Mouse (Mus musculus) heart, embryonic 14.5 days (tissue): ENCODE data around the gene Plcl1. TPM values are rescaled to one million over a fixed set of nuclear protein-coding genes. Genes with fewer than 3 reads are reported as not detected.

Experiments used
- ATAC-seq: fragments of 200-750 bp; cut with Nextera tagmentation; 2 replicates; pipeline ENCODE4 v1.8.0; 2017; ENCODE audit warnings: low read depth, moderate TSS enrichment; ENCODE audit not compliant: insufficient number of reproducible peaks, insufficient read depth, low FRiP score
- H3K27ac ChIP-seq, 2 experiments: fragments of 200-500 bp in 1 of 2; fragments of 300-500 bp in 1 of 2; sonication (generic) in 1 of 2; replicated peaks in 1 of 2; 2 replicates each; pipeline ENCODE4 v1.5.1; 2012 to 2014; ENCODE audit warnings: low read depth in 2 of 2, low read length in 2 of 2, control low read depth in 1 of 2, mild to moderate bottlenecking in 1 of 2, mixed read lengths in 1 of 2; ENCODE audit not compliant: control insufficient read depth in 1 of 2, insufficient read depth in 1 of 2
- H3K27me3 ChIP-seq: fragments of 300-500 bp; sonication (generic); 2 replicates; pipeline ENCODE4 v1.6.1; 2014; ENCODE audit warnings: mild to moderate bottlenecking, low read length, control low read depth; ENCODE audit not compliant: control insufficient read depth, insufficient read depth
- H3K36me3 ChIP-seq: fragments of 300-500 bp; sonication (generic); 2 replicates; pipeline ENCODE4 v1.6.1; 2014; ENCODE audit warnings: mild to moderate bottlenecking, control low read depth, low read length, mixed read lengths; ENCODE audit not compliant: control insufficient read depth, insufficient read depth
- H3K4me1 ChIP-seq, 2 experiments: fragments of 200-500 bp in 1 of 2; fragments of 300-500 bp in 1 of 2; sonication (generic) in 1 of 2; 2 replicates each; pipeline ENCODE4 v1.6.1; 2012 to 2014; ENCODE audit warnings: low read length in 2 of 2, control low read depth in 1 of 2, mixed read lengths in 1 of 2; ENCODE audit not compliant: control insufficient read depth in 2 of 2, insufficient read depth in 2 of 2
- H3K4me2 ChIP-seq: fragments of 300-500 bp; sonication (generic); 2 replicates; pipeline ENCODE4 v1.6.1; 2014; ENCODE audit warnings: mild to moderate bottlenecking, low read length
- H3K4me3 ChIP-seq, 2 experiments: fragments of 200-500 bp in 1 of 2; fragments of 300-500 bp in 1 of 2; sonication (generic) in 1 of 2; 2 replicates each; pipeline ENCODE4 v1.5.1; 2012 to 2014; ENCODE audit warnings: low read length in 2 of 2, mild to moderate bottlenecking in 2 of 2, control low read depth in 1 of 2, low read depth in 1 of 2, moderate library complexity in 1 of 2; ENCODE audit not compliant: control insufficient read depth in 1 of 2, insufficient read depth in 1 of 2
- H3K9ac ChIP-seq: fragments of 300-500 bp; sonication (generic); 2 replicates; pipeline ENCODE4 v1.6.1; 2014; ENCODE audit warnings: mild to moderate bottlenecking, low read length
- H3K9me3 ChIP-seq: fragments of 300-500 bp; sonication (generic); 2 replicates; pipeline ENCODE4 v1.6.1; 2016; ENCODE audit warnings: low read length, control low read depth; ENCODE audit not compliant: control insufficient read depth
- WGBS: fragments of 180-500 bp; shearing (Covaris S2); extraction: QIAGEN DNeasy Blood & Tissue Kit; methylation state at CpG from one replicate; pipeline ENCODE4 v1.1.7; 2014; 5-methylcytosine and 5-hydroxymethylcytosine counted together
- polyA plus RNA-seq: library from polyadenylated mRNA; unstranded; fragments of >200 nt; fragmentation: Nextera tagmentation; extraction: Ambion mirVana; gene quantifications from 2 replicates; pipeline ENCODE4 v1.2.1, GENCODE M21; 2014

Gene Plcl1
- polyA plus RNA-seq, 1 experiment from 2014 or later = 1.2 TPM

DNA sequence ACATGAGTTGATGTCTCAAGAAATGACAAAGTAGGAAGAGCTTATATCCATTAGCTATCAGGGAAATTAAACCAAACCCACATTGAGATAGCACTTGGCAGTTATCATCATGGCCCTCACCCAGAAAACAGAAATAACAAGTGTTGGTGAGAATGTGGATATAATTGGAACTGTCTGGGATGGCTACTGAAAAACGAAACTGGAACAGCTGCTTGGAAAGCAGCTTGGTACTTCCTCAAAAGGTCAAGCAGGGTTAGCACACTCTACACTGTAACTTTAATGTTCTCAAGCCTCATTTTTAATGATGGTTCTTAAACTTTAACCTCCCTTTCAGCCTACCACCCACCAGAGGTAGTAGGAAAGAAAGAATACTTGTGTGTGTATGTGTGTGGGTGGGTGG, 361.0 kb downstream of the Plcl1 start:
- Histone ChIP-seq H3K9me3 (no peaks in the 10 kb centered on the region), H3K36me3 (no peaks in the 10 kb centered on the region), H3K27ac (no peak overlapping the region), H3K4me1 (no peaks in the 10 kb centered on the region), H3K4me2 (no peak overlapping the region), H3K27me3 (no peaks in the 10 kb centered on the region), H3K4me3 (no peak overlapping the region), H3K9ac (no peak overlapping the region)
- WGBS = 38% methylated on average over 1 of the region's 1 CpGs
- no peak for ATAC-seq

DNA sequence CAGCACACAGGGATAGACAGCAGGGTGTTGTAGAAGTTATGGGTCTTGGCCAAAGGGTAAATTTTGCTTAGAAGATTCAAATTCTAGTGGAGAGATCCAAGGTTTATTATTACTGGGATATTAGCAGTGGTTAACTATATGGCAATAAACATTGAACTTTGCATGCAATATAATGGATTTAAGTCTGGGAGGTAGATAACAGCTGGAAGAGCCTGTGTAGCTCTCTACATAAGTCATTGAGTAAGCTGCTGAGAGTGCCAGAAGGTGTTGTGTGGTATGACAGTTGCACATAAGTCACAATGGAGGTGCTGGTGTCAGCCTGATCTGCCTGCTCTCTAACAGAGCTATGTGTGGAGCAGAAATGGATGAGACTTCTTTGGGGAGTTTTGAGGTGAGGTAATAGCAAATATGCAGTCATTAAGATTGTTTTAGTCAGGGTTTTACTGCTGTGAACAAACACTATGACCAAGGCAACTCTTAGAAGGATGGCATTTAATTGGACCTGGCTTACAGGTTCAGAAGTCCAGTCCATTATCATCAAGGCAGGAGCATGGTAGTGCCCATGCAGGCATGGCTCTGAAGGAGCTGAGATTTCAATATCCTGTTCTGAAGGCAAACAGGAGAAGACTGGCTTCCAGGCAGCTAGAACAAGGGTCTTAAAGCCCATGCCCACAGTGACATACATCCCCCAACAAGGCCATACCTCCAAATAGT, 364.5 kb downstream of the Plcl1 start:
- Histone ChIP-seq H3K9ac (no peak overlapping the region), H3K9me3 (no peaks in the 10 kb centered on the region), H3K36me3 (no peaks in the 10 kb centered on the region), H3K27ac (no peak overlapping the region), H3K4me2 (no peak overlapping the region), H3K4me1 (no peaks in the 10 kb centered on the region), H3K4me3 (no peak overlapping the region), H3K27me3 (no peaks in the 10 kb centered on the region)
- ATAC-seq = no peak

DNA sequence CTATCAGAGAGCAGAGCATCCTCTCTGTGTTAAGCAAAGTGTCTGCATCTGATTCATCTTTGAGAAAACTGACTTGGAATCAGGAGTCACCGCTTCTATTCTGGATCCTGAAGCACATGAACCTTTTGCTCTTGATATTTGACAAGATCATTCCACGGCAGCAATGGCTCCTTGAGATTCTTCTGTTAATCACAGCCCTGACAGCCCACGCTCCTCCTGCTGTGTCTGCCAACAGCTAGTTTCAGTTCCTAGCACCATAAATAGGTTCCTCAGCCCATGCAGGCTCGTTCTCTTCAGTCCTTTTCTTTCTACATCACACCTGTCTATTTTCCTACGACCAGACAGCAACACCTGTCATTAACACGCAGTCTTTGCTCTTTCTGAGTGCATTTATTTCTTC, 387.1 kb downstream of the Plcl1 start:
- Histone ChIP-seq H3K4me2 (no peak overlapping the region), H3K27me3 (no peaks in the 10 kb centered on the region), H3K27ac (no peak overlapping the region), H3K4me3 (no peak overlapping the region), H3K36me3 (no peaks in the 10 kb centered on the region), H3K9ac (no peak overlapping the region), H3K4me1 (no peaks in the 10 kb centered on the region), H3K9me3 (0 out of 2 replicates have a peak, but pooled peaks cover 2% of the 10 kb centered on the region)
- WGBS = 56% methylated on average over 6 of the region's 6 CpGs
- no peak for ATAC-seq

Other genes starting within 250 kb of the Plcl1 start
- 8.2 and 9.2 TPM in 2 replicates for gene Rftn2, start 179.1 kb upstream of the Plcl1 start, polyA plus RNA-seq
- gene Mars2, start 168.7 kb upstream of the Plcl1 start, polyA plus RNA-seq = 3.6 TPM in 2 replicates
- 0.39 and 0.80 TPM in 2 replicates for gene Boll, start 42.5 kb upstream of the Plcl1 start, polyA plus RNA-seq